Mouse (Mus musculus): ENCODE measurements at regions not wholly inside any gene's neighbourhood (a gene's known extent, or its start where the extent isn't known, plus 50 kb on each side); places are given as distances from the start of the nearest gene placed in this dataset.
"Not testable (repeated sequence)": the region's sequence is repeated elsewhere in the genome, so short reads cannot be mapped to it uniquely, and the experiment has no call there.

- H3K4me1 ChIP-seq; H3K27me3 ChIP-seq (ENCODE audit: poor library complexity, severe bottlenecking); H3K4me3 ChIP-seq; H3K9me3 ChIP-seq; DNase-seq (ENCODE audit: extremely low spot score, low spot score); H3K27ac ChIP-seq; H3K36me3 ChIP-seq (replicated peaks): not testable (repeated sequence)
- WGBS = 85% methylated on average over 2 of the region's 2 CpGs
These were observed 77.1 kb downstream of the Olfr721-ps1 start for GRCm38 (mm10) chr14:14478159-14478558.

GRCm38 (mm10) chr14:14481840-14482239, 80.7 kb downstream of the Olfr721-ps1 start:
- Histone ChIP-seq H3K27me3 (ENCODE audit: poor library complexity, severe bottlenecking) (no peaks in the 10 kb centered on the region), H3K9me3 (no peaks in the 10 kb centered on the region), H3K36me3 (replicated peaks) (no peaks in the 10 kb centered on the region), H3K4me3 (no peak overlapping the region), H3K27ac (no peak overlapping the region), H3K4me1 (no peaks in the 10 kb centered on the region)
- DNase-seq (ENCODE audit: extremely low spot score, low spot score) = no peak
- 84% methylated on average over 1 of the region's 1 CpGs for WGBS

GRCm38 (mm10) chr14:14486356-14486755, 85.3 kb downstream of the Olfr721-ps1 start:
- no peak overlapping the region for H3K27ac ChIP-seq
- DNase-seq (ENCODE audit: extremely low spot score, low spot score) = no peak
- WGBS = 91% methylated on average over 1 of the region's 1 CpGs
- H3K9me3 ChIP-seq = no peaks in the 10 kb centered on the region
- no peaks in the 10 kb centered on the region for H3K27me3 ChIP-seq (ENCODE audit: poor library complexity, severe bottlenecking)
- no peaks in the 10 kb centered on the region for H3K4me1 ChIP-seq
- H3K36me3 ChIP-seq (replicated peaks) = no peaks in the 10 kb centered on the region
- H3K4me3 ChIP-seq = no peak overlapping the region

- no peaks in the 10 kb centered on the region for H3K36me3 ChIP-seq (replicated peaks)
- no peaks in the 10 kb centered on the region for H3K4me1 ChIP-seq
- H3K4me3 ChIP-seq = no peak overlapping the region
- no peak overlapping the region for H3K27ac ChIP-seq
- DNase-seq (ENCODE audit: extremely low spot score, low spot score) = no peak
- H3K9me3 ChIP-seq = no peaks in the 10 kb centered on the region
- H3K27me3 ChIP-seq (ENCODE audit: poor library complexity, severe bottlenecking) = no peaks in the 10 kb centered on the region
These were observed 89.4 kb downstream of the Olfr721-ps1 start for GRCm38 (mm10) chr14:14490501-14490900.

GRCm38 (mm10) chr14:14492041-14492440, 90.9 kb downstream of the Olfr721-ps1 start:
- Histone ChIP-seq H3K27ac (no peak overlapping the region), H3K27me3 (ENCODE audit: poor library complexity, severe bottlenecking) (no peaks in the 10 kb centered on the region), H3K4me3 (no peak overlapping the region), H3K9me3 (no peaks in the 10 kb centered on the region), H3K4me1 (no peaks in the 10 kb centered on the region), H3K36me3 (replicated peaks) (no peaks in the 10 kb centered on the region)
- DNase-seq (ENCODE audit: extremely low spot score, low spot score) = no peak

GRCm38 (mm10) chr14:14511927-14512326, 110.8 kb downstream of the Olfr721-ps1 start:
- H3K9me3 ChIP-seq = no peaks in the 10 kb centered on the region
- H3K36me3 ChIP-seq (replicated peaks) = no peaks in the 10 kb centered on the region
- no peaks in the 10 kb centered on the region for H3K27me3 ChIP-seq (ENCODE audit: poor library complexity, severe bottlenecking)
- H3K27ac ChIP-seq = no peak overlapping the region
- H3K4me3 ChIP-seq = no peak overlapping the region
- no peaks in the 10 kb centered on the region for H3K4me1 ChIP-seq
- 83% methylated on average over 4 of the region's 4 CpGs for WGBS
- DNase-seq (ENCODE audit: extremely low spot score, low spot score) = no peak

GRCm38 (mm10) chr14:14513056-14513455, 112.0 kb downstream of the Olfr721-ps1 start:
- no peak overlapping the region for H3K4me3 ChIP-seq
- 91% methylated on average over 2 of the region's 2 CpGs for WGBS
- H3K4me1 ChIP-seq = no peaks in the 10 kb centered on the region
- no peak overlapping the region for H3K27ac ChIP-seq
- H3K9me3 ChIP-seq = no peaks in the 10 kb centered on the region
- H3K27me3 ChIP-seq (ENCODE audit: poor library complexity, severe bottlenecking) = no peaks in the 10 kb centered on the region
- DNase-seq (ENCODE audit: extremely low spot score, low spot score) = no peak
- no peaks in the 10 kb centered on the region for H3K36me3 ChIP-seq (replicated peaks)

- no peaks in the 10 kb centered on the region for H3K27me3 ChIP-seq (ENCODE audit: poor library complexity, severe bottlenecking)
- no peaks in the 10 kb centered on the region for H3K4me1 ChIP-seq
- H3K4me3 ChIP-seq = no peak overlapping the region
- no peak for DNase-seq (ENCODE audit: extremely low spot score, low spot score)
- H3K36me3 ChIP-seq (replicated peaks) = no peaks in the 10 kb centered on the region
- H3K9me3 ChIP-seq = no peaks in the 10 kb centered on the region
- no peak overlapping the region for H3K27ac ChIP-seq
- WGBS = 82% methylated on average over 3 of the region's 3 CpGs
These were observed 112.4 kb downstream of the Olfr721-ps1 start for GRCm38 (mm10) chr14:14513498-14513897.

- Histone ChIP-seq H3K27me3 (ENCODE audit: poor library complexity, severe bottlenecking) (no peaks in the 10 kb centered on the region), H3K27ac (no peak overlapping the region), H3K36me3 (replicated peaks) (no peaks in the 10 kb centered on the region), H3K4me1 (no peaks in the 10 kb centered on the region), H3K4me3 (no peak overlapping the region), H3K9me3 (no peaks in the 10 kb centered on the region)
- WGBS = 76% methylated on average over 1 of the region's 1 CpGs
- DNase-seq (ENCODE audit: extremely low spot score, low spot score) = no peak
These were observed 113.5 kb downstream of the Olfr721-ps1 start for GRCm38 (mm10) chr14:14514440-14515172.

GRCm38 (mm10) chr14:14515363-14515762, 114.3 kb downstream of the Olfr721-ps1 start:
- Histone ChIP-seq H3K4me3 (no peak overlapping the region), H3K27ac (no peak overlapping the region), H3K4me1 (no peaks in the 10 kb centered on the region), H3K9me3 (no peaks in the 10 kb centered on the region), H3K36me3 (replicated peaks) (no peaks in the 10 kb centered on the region), H3K27me3 (ENCODE audit: poor library complexity, severe bottlenecking) (no peaks in the 10 kb centered on the region)
- WGBS = 87% methylated on average over 2 of the region's 2 CpGs
- DNase-seq (ENCODE audit: extremely low spot score, low spot score) = no peak

- H3K36me3 ChIP-seq (replicated peaks) = no peaks in the 10 kb centered on the region
- 90% methylated on average over 5 of the region's 5 CpGs for WGBS
- H3K4me3 ChIP-seq = no peak overlapping the region
- no peaks in the 10 kb centered on the region for H3K9me3 ChIP-seq
- H3K27ac ChIP-seq = no peak overlapping the region
- no peaks in the 10 kb centered on the region for H3K27me3 ChIP-seq (ENCODE audit: poor library complexity, severe bottlenecking)
- no peaks in the 10 kb centered on the region for H3K4me1 ChIP-seq
- DNase-seq (ENCODE audit: extremely low spot score, low spot score) = no peak
These were observed 114.8 kb downstream of the Olfr721-ps1 start for GRCm38 (mm10) chr14:14515918-14516317.

- H3K9me3 ChIP-seq = no peaks in the 10 kb centered on the region
- 91% methylated on average over 1 of the region's 1 CpGs for WGBS
- H3K4me3 ChIP-seq = no peak overlapping the region
- no peaks in the 10 kb centered on the region for H3K4me1 ChIP-seq
- no peaks in the 10 kb centered on the region for H3K27me3 ChIP-seq (ENCODE audit: poor library complexity, severe bottlenecking)
- no peaks in the 10 kb centered on the region for H3K36me3 ChIP-seq (replicated peaks)
- DNase-seq (ENCODE audit: extremely low spot score, low spot score) = no peak
- H3K27ac ChIP-seq = no peak overlapping the region
These were observed 116.9 kb downstream of the Olfr721-ps1 start for GRCm38 (mm10) chr14:14518027-14518426.

GRCm38 (mm10) chr14:14518841-14519240, 117.7 kb downstream of the Olfr721-ps1 start:
- H3K27me3 ChIP-seq (ENCODE audit: poor library complexity, severe bottlenecking) = no peaks in the 10 kb centered on the region
- no peaks in the 10 kb centered on the region for H3K4me1 ChIP-seq
- no peak for DNase-seq (ENCODE audit: extremely low spot score, low spot score)
- H3K36me3 ChIP-seq (replicated peaks) = no peaks in the 10 kb centered on the region
- 97% methylated on average over 2 of the region's 2 CpGs for WGBS
- H3K9me3 ChIP-seq = no peaks in the 10 kb centered on the region
- no peak overlapping the region for H3K27ac ChIP-seq
- no peak overlapping the region for H3K4me3 ChIP-seq

- no peak for DNase-seq (ENCODE audit: extremely low spot score, low spot score)
These were observed 119.1 kb downstream of the Olfr721-ps1 start for GRCm38 (mm10) chr14:14520195-14520594.

More at GRCm38 (mm10) chr14:14520195-14520594, 119.1 kb downstream of the Olfr721-ps1 start:
- Histone ChIP-seq H3K27me3 (ENCODE audit: poor library complexity, severe bottlenecking) (no peaks in the 10 kb centered on the region), H3K36me3 (replicated peaks) (no peaks in the 10 kb centered on the region), H3K4me1 (no peaks in the 10 kb centered on the region), H3K4me3 (no peak overlapping the region), H3K9me3 (no peaks in the 10 kb centered on the region), H3K27ac (no peak overlapping the region)
